Mouse (Mus musculus) intestine, embryonic 16.5 days (tissue): ENCODE data around the gene Accsl. TPM values are rescaled to one million over a fixed set of nuclear protein-coding genes. Genes with fewer than 3 reads are reported as not detected.

ENCODE experiments used
- ATAC-seq: fragments of 200-750 bp; cut with Nextera tagmentation; 2 replicates; pipeline ENCODE4 v1.8.0; 2017; ENCODE audit warnings: moderate TSS enrichment, moderate library complexity
- H3K27ac ChIP-seq: fragments of 300-500 bp; sonication (generic); 2 replicates; pipeline ENCODE4 v1.5.1; 2014; ENCODE audit warnings: mild to moderate bottlenecking, low read length
- H3K27me3 ChIP-seq: fragments of 300-500 bp; sonication (generic); replicated peaks from 2 replicates; pipeline ENCODE4 v1.6.1; 2014; ENCODE audit warnings: low read length, control low read depth, mixed read lengths; ENCODE audit not compliant: control insufficient read depth, insufficient read depth
- H3K36me3 ChIP-seq: fragments of 300-500 bp; sonication (generic); 2 replicates; pipeline ENCODE4 v1.6.1; 2014; ENCODE audit warnings: low read length, control low read depth; ENCODE audit not compliant: control insufficient read depth, insufficient read depth
- H3K4me1 ChIP-seq: fragments of 300-500 bp; sonication (generic); 2 replicates; pipeline ENCODE4 v1.6.1; 2014; ENCODE audit warnings: low read length, control low read depth, mixed read lengths; ENCODE audit not compliant: control insufficient read depth, insufficient read depth
- H3K4me2 ChIP-seq: fragments of 300-500 bp; sonication (generic); 2 replicates; pipeline ENCODE4 v1.6.1; 2014; ENCODE audit warnings: low read depth, low read length, control low read depth
- H3K4me3 ChIP-seq: fragments of 300-500 bp; sonication (generic); 2 replicates; pipeline ENCODE4 v1.5.1; 2014; ENCODE audit warnings: mild to moderate bottlenecking, low read length
- H3K9ac ChIP-seq: fragments of 300-500 bp; sonication (generic); 2 replicates; pipeline ENCODE4 v1.6.1; 2014; ENCODE audit warnings: low read depth, low read length
- H3K9me3 ChIP-seq: fragments of 300-500 bp; sonication (generic); 2 replicates; pipeline ENCODE4 v1.6.1; 2016; ENCODE audit warnings: low read length, control low read depth; ENCODE audit not compliant: control insufficient read depth
- WGBS: fragments of 180-500 bp; shearing (Covaris S2); extraction: QIAGEN DNeasy Blood & Tissue Kit; methylation state at CpG from one replicate; pipeline ENCODE4 v1.1.7; 2014; 5-methylcytosine and 5-hydroxymethylcytosine counted together
- polyA plus RNA-seq: library from polyadenylated mRNA; unstranded; fragments of >200 nt; fragmentation: Nextera tagmentation; extraction: Ambion mirVana; gene quantifications from 2 replicates; pipeline ENCODE4 v1.2.1, GENCODE M21; 2015

Gene Accsl
- polyA plus RNA-seq, 1 experiment from 2014 or later, result not detected

DNA sequence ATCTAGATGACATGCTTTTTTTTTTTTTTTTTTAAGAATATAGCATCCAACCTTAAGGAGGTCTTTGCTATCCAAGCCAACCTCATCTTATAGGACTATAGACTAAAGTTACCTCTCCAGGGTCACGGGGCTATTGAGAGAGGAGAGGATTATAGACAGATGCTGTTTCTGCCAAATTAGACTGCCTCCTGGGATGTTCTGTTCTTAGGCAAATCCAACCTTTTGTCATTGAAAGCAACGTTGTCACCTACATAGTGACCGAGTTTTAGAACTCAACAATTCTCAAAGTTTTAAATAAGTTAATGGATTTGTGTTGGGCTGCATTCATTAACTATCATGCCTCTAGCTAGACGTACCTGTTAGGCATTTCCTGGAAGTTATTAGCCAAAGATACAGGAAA, 5.7 kb downstream of the Accsl start:
- no peak overlapping the region for H3K4me2 ChIP-seq
- H3K9ac ChIP-seq, result no peak overlapping the region
- H3K36me3 ChIP-seq, result no peaks in the 10 kb centered on the region
- H3K27ac ChIP-seq, result no peak overlapping the region
- H3K4me3 ChIP-seq, result no peak overlapping the region
- WGBS, result 73% methylated on average over 4 of the region's 4 CpGs
- ATAC-seq, result no peak
- no peaks in the 10 kb centered on the region for H3K27me3 ChIP-seq
- no peaks in the 10 kb centered on the region for H3K4me1 ChIP-seq
- H3K9me3 ChIP-seq, result no peaks in the 10 kb centered on the region

DNA sequence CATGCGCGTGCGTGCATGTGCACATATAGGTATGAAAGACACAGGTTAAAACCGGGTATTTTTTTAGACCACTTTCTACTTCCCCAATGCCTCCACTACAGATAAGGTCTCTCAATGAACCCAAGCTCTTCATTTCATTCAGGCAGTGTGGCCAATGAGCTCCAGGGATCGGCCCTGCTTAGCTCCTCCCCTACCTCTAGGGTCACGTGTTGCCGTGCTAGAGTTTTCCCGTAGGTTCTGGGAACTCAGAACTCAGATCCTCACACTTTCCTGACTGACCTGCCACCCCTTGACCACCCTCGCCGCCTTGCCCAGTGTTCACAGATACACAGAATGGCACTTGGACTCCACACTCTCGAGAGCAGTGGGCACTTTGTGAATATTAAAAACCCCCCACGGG, 10.1 kb downstream of the Accsl start:
- no peak for ATAC-seq
- H3K9ac ChIP-seq, result no peak overlapping the region
- H3K27ac ChIP-seq, result no peak overlapping the region
- no peak overlapping the region for H3K4me3 ChIP-seq
- H3K4me2 ChIP-seq, result no peak overlapping the region
- H3K9me3 ChIP-seq, result no peaks in the 10 kb centered on the region
- H3K4me1 ChIP-seq, result no peaks in the 10 kb centered on the region
- no peaks in the 10 kb centered on the region for H3K27me3 ChIP-seq
- WGBS, result 73% methylated on average over 12 of the region's 12 CpGs
- H3K36me3 ChIP-seq, result no peaks in the 10 kb centered on the region

DNA sequence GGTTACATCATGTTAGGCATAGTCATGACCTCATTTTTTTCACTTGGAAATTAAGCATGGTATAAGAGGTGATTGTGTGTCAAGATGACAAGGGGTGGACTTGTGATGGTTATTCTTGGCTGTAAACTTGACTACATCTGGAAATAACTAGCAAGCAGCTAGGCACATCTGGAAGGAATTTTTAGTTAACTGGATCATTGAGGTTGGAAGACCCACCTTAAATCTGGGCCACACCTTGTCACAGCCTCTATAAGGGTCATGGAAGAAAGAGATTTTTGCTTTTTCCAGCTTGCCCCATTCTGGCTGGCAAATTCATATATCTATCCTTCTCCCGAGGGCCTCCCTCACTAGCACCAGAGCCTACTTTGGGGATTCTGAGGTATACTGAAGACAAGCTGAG, 17.7 kb downstream of the Accsl start:
- no peaks in the 10 kb centered on the region for H3K36me3 ChIP-seq
- no peaks in the 10 kb centered on the region for H3K9me3 ChIP-seq
- no peak overlapping the region for H3K9ac ChIP-seq
- no peak overlapping the region for H3K27ac ChIP-seq
- peaks cover 9% of the 10 kb centered on the region for H3K4me1 ChIP-seq
- no peak overlapping the region for H3K4me2 ChIP-seq
- H3K4me3 ChIP-seq, result no peak overlapping the region
- WGBS, result 91% methylated on average over 1 of the region's 1 CpGs
- no peak for ATAC-seq
- no peaks in the 10 kb centered on the region for H3K27me3 ChIP-seq

DNA sequence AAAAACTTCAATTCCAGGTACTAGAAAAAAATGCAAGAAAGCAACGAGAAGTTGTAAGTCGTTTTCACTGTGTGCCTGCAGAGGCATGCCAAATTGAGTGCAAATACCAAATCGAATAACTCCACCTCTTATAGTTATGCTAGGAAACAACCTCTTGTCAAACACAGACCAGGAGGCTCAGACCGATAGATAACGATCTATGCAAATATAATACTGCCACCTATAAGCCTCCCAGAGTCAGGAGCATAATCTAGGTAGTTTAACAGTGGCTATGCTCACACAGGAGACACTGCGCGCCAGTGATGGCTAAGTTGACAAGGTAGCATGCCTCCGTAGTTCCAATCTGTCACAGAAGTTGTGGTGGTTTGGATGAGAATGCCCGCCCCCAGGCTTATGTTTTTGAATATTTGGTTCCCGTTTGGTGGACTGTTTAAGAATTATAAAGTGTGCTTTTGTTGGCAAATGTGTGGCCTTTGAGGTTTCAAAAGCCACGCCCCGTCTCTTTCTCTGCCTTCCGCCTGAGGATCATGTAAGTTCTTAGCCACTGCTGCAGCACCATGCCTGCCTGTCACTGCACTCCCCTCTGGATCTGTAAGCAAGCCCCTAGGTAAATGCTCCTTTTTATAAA, 18.5 kb downstream of the Accsl start:
- peak; percentile 17; the same call in 1 of the 2 replicates for ATAC-seq
- Histone ChIP-seq H3K4me1 (peaks cover 9% of the 10 kb centered on the region), H3K4me2 (peak overlapping the region; percentile 93), H3K27me3 (no peaks in the 10 kb centered on the region), H3K36me3 (no peaks in the 10 kb centered on the region), H3K9ac (no peak overlapping the region), H3K9me3 (no peaks in the 10 kb centered on the region), H3K27ac (no peak overlapping the region), H3K4me3 (peak overlapping the region; percentile 9; the same call in 1 of the 2 replicates)
- WGBS, result 37% methylated on average over 13 of the region's 13 CpGs

DNA sequence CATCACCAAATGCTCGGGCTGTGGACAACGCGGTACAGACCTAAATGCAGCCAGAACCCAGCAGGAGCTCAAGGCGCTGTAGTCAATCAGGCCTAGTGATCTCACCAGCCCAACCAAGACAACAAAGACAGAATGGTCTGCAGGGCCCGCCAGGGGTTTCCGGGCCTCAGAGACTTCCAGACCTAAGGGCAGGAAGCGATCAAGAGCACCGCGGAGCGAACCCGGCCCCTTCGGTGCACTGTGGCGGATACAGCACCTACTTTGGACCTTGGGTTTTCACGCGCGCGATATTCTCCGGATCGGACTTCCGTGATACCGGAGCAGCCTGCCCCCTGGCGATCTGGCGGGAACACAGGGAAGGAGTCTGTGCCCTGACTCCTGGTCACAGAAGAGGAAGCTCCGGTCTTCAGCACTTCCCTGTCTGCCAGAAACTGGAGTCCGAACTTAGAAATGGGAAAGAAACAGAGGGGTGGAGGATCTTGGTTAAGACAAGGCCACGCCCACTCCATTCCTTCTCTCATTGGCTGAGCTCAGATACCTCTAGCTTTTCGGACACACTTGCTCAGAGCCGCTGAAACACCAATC, 19.4 kb downstream of the Accsl start, which contains the start of gene Accs:
Gene Accs, minus strand, starts transcription at position 439 of the 585 bp plus-strand sequence.
- WGBS, result 1% methylated on average over 28 of the region's 28 CpGs
- peak within 1 kb of the TSS; percentile 83 for H3K9ac ChIP-seq
- H3K4me2 ChIP-seq, result peak within 1 kb of the TSS; percentile 93
- H3K9me3 ChIP-seq, result no peaks in the 10 kb centered on the region
- H3K27ac ChIP-seq, result peak within 1 kb of the TSS; percentile 93
- H3K4me3 ChIP-seq, result peak within 1 kb of the TSS; percentile 70
- H3K27me3 ChIP-seq, result no peaks in the 10 kb centered on the region
- peaks cover 1% of the 10 kb centered on the region; the same call in 1 of the 2 replicates for H3K36me3 ChIP-seq
- peak; percentile 96 for ATAC-seq
- H3K4me1 ChIP-seq, result peaks cover 9% of the 10 kb centered on the region

DNA sequence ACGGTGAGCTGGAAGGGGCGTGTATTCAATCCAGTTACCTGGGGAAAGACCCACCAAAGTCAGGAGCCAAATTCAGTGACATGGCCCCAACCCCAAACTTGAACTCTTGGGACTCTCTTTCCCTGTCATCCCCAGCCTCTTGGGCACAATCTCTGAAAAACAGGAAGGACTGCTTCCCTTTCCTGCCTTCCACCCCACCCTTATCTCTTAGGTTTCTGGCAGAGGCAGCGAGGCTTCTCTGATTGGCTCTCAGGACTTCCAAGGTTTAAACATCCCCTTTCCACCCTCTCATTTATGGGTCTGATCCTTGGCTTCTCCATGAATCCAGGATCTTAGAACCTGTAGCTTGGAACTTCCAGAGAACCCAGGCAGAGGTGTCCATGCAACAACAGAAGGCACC, 27.6 kb downstream of the Accsl start:
- ATAC-seq, result no peak
- no peaks in the 10 kb centered on the region for H3K27me3 ChIP-seq
- no peaks in the 10 kb centered on the region for H3K4me1 ChIP-seq
- H3K9me3 ChIP-seq, result no peaks in the 10 kb centered on the region
- H3K36me3 ChIP-seq, result peaks cover 14% of the 10 kb centered on the region
- no peak overlapping the region for H3K4me2 ChIP-seq
- H3K9ac ChIP-seq, result no peak overlapping the region
- H3K27ac ChIP-seq, result no peak overlapping the region
- no peak overlapping the region for H3K4me3 ChIP-seq
- 93% methylated on average over 3 of the region's 3 CpGs for WGBS

DNA sequence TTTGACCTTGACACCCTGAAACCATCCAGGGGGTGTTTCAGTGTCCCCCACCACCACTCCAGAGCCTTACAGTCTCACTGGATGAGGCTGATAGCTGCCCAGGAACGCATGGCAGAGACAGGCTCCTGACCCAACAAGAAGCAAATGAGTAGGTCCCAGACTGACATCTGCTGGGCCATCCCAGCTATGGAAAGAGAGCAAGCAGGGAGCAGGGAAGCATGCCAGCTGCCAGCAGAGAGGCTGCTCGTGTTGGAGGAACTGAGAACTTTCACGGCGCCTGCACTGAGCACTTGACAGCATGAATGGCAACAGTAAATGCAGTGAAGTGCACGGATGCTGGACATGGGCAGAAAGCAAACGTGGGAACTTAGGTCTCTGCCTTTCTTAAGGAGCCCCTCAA, 28.8 kb downstream of the Accsl start:
- H3K27me3 ChIP-seq, result no peaks in the 10 kb centered on the region
- no peak overlapping the region for H3K27ac ChIP-seq
- no peak overlapping the region for H3K9ac ChIP-seq
- H3K36me3 ChIP-seq, result peaks cover 14% of the 10 kb centered on the region
- H3K4me1 ChIP-seq, result no peaks in the 10 kb centered on the region
- 75% methylated on average over 6 of the region's 6 CpGs for WGBS
- no peak for ATAC-seq
- H3K9me3 ChIP-seq, result no peaks in the 10 kb centered on the region
- H3K4me2 ChIP-seq, result no peak overlapping the region
- no peak overlapping the region for H3K4me3 ChIP-seq

DNA sequence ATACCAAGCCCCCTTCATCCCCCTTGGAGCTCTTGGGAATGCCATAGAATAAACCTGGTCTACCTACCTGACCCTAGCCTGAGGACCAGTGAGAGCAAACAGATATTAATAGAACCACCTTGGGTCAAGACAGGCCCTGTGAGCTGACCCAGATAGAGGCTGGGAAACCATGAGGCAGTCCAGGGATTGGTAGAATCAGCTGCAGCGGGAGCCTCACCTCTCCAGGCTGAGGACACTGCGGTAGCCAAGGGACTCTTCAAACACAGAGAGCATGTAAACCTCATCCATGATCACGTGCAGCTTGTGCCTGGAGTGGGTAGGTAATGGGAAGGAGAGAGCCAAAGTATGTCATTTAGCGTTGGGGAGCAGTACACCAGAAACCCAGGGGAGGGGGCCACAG, 30.0 kb downstream of the Accsl start:
- 93% methylated on average over 4 of the region's 4 CpGs for WGBS

DNA sequence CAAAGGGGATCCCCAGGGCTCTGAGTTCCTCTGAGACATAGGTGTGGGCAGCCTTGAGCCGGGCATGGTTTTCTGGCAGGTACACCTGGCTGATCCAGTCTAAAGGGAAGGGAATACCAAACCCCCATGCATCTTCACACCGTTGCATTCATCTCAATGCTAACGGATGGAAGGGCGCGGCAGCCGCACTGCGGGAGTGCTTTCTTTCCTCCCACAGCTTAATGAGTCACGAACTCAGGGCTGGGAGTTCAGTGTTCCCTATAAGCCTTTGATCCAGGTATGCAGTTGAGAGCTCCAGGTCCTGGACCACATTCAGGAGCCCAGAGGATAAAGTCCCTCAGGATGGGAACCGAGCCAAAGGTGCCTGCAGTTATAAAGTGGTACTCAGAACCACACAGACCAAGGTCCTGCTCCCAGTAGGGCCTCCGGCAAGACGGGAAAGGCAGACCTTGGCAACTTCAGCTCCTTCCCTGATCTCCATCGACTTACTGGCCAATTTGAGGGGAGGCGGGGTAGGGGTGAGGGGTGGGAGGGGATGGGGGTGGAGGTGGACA, 32.6 kb downstream of the Accsl start:
- WGBS, result 75% methylated on average over 13 of the region's 13 CpGs
- H3K9ac ChIP-seq, result no peak overlapping the region
- no peaks in the 10 kb centered on the region for H3K27me3 ChIP-seq
- H3K9me3 ChIP-seq, result no peaks in the 10 kb centered on the region
- no peak overlapping the region for H3K4me2 ChIP-seq
- peaks cover 4% of the 10 kb centered on the region for H3K36me3 ChIP-seq
- no peaks in the 10 kb centered on the region for H3K4me1 ChIP-seq
- no peak overlapping the region for H3K27ac ChIP-seq
- no peak overlapping the region for H3K4me3 ChIP-seq
- no peak for ATAC-seq

More for the DNA sequence above, 30.0 kb downstream of the Accsl start:
- H3K4me1 ChIP-seq, result no peaks in the 10 kb centered on the region
- no peaks in the 10 kb centered on the region for H3K9me3 ChIP-seq
- peaks cover 8% of the 10 kb centered on the region for H3K36me3 ChIP-seq
- no peak for ATAC-seq
- no peak overlapping the region for H3K4me3 ChIP-seq
- no peak overlapping the region for H3K9ac ChIP-seq
- H3K27ac ChIP-seq, result no peak overlapping the region
- H3K27me3 ChIP-seq, result no peaks in the 10 kb centered on the region
- H3K4me2 ChIP-seq, result no peak overlapping the region
